Mouse (Mus musculus) C2C12 (cell line): ENCODE measurements around the gene Frmpd1. TPM values are rescaled to one million over a fixed set of nuclear protein-coding genes. Genes with fewer than 3 reads are reported as not detected.

Experiments
- H3K27me3 ChIP-seq: one replicate; pipeline ENCODE4 v1.6.1; 2011; ENCODE audit not compliant: control insufficient read depth, insufficient read depth, insufficient read length
- H3K36me3 ChIP-seq: one replicate; pipeline ENCODE4 v1.6.1; 2011; ENCODE audit not compliant: control insufficient read depth, insufficient read depth
- H3K4me3 ChIP-seq: one replicate; pipeline ENCODE4 v1.5.1; 2011; ENCODE audit warnings: mild to moderate bottlenecking, control low read depth; ENCODE audit not compliant: poor library complexity, insufficient read depth, severe bottlenecking
- H3K79me2 ChIP-seq: one replicate; pipeline ENCODE4 v1.6.1; 2011; ENCODE audit not compliant: control insufficient read depth, insufficient read depth
- H3K79me3 ChIP-seq: one replicate; pipeline ENCODE4 v1.6.1; 2011; ENCODE audit warnings: low read depth, control low read depth
- H3ac ChIP-seq: one replicate; pipeline ENCODE3; 2011; ENCODE audit warnings: low read depth; ENCODE audit not compliant: control insufficient read depth, insufficient read length
- CEBPB ChIP-seq: IDR thresholded peaks from one replicate; pipeline ENCODE4 v1.6.1; 2011; ENCODE audit warnings: low read depth, mild to moderate bottlenecking, control low read depth, moderate library complexity
- CTCF ChIP-seq: IDR thresholded peaks from one replicate; pipeline ENCODE4 v1.5.1; 2011; ENCODE audit not compliant: control insufficient read depth, insufficient read depth, insufficient read length
- FOSL1 ChIP-seq: IDR thresholded peaks from one replicate; pipeline ENCODE4 v1.8.0; 2011; ENCODE audit warnings: mild to moderate bottlenecking, low read length; ENCODE audit not compliant: poor library complexity, insufficient read depth, severe bottlenecking
- MAX ChIP-seq: IDR thresholded peaks from one replicate; pipeline ENCODE4 v1.6.1; 2011; ENCODE audit warnings: mild to moderate bottlenecking, control low read depth
- MYOD1 ChIP-seq: IDR thresholded peaks from one replicate; pipeline ENCODE4 v1.6.1; 2011; ENCODE audit warnings: low read depth; ENCODE audit not compliant: control insufficient read depth, insufficient read length
- MYOG ChIP-seq: IDR thresholded peaks from one replicate; pipeline ENCODE4 v1.6.1; 2011; ENCODE audit not compliant: control insufficient read depth, insufficient read length; ENCODE audit errors: extremely low read depth
- USF1 ChIP-seq: IDR thresholded peaks from one replicate; pipeline ENCODE4 v1.6.1; 2011; ENCODE audit warnings: low read depth, mild to moderate bottlenecking, control low read depth, moderate library complexity
- polyA plus RNA-seq: library from polyadenylated mRNA; unstranded; fragments of >200 nt; fragmentation: generic; extraction: Trizol; gene quantifications from one replicate; pipeline ENCODE4 v1.2.1, GENCODE M21; 2012; ENCODE audit warnings: missing spikeins

Gene Frmpd1
- polyA plus RNA-seq, 1 experiment, result 9.7 TPM

DNA sequence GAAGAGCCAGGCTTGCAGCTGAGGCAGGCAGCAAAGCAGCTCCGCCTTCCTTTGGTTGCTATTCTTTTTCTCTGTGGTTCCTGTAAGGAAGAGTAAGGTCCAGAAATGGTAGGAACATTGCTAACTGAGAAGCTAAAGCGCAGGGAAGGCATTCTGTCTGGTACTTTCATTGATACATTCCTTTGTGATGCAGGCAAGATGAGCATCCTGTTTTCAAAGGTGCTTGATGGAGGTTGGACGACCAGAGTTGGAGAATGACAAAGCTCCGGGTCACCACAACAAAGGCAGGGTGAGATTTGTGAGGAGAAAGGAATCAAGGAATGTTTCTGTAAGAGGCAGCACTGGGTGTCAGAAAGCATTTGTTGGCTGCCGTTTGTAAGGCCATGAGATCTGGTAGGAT is 103.2 kb downstream of the Frmpd1 start:
- TF ChIP-seq MAX (no peak), USF1 (no peak), FOSL1 (no peak)
- no peaks in the 10 kb centered on the region for H3K79me3 ChIP-seq
- H3K79me2 ChIP-seq, result no peaks in the 10 kb centered on the region
- H3K27me3 ChIP-seq, result no peaks in the 10 kb centered on the region
- H3K36me3 ChIP-seq, result no peaks in the 10 kb centered on the region
- no peak overlapping the region for H3K4me3 ChIP-seq
- no peak overlapping the region for H3ac ChIP-seq

GRCm38 (mm10) chr4:45296662-45297564 is 112.2 kb downstream of the Frmpd1 start, which contains the start of gene Trmt10b:
Trmt10b (plus strand) TSS chr4:45297127.
- Histone ChIP-seq H3K79me2 (no peaks in the 10 kb centered on the region), H3K36me3 (no peaks in the 10 kb centered on the region), H3K27me3 (no peaks in the 10 kb centered on the region), H3K79me3 (no peaks in the 10 kb centered on the region), H3ac (peak within 1 kb of the TSS; percentile 71), H3K4me3 (peak within 1 kb of the TSS; percentile 68)
- no peak for TF ChIP-seq MYOG
- TF ChIP-seq CEBPB, result no peak
- TF ChIP-seq FOSL1, result no peak

DNA sequence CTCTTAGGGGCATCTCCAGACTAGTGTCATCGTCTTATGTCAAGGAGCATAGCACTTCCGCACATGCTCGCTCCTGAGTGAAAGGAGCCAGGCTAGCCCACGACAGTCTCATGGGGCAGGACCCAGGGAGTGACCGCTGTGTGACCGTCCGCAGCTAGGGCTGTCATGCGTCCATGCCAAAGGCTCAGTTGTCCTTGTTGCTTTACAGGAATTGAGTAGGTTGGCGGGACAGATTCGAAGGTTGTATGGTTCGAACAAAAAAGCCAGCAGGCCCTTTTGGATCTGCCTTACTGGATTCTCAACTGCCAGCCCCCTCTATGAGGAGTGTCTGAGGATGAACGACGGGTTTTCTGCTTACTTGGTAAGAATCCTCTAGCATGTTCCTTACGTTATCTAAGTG is 120.9 kb downstream of the Frmpd1 start:
- H3K27me3 ChIP-seq, result no peaks in the 10 kb centered on the region
- peaks cover 6% of the 10 kb centered on the region for H3K36me3 ChIP-seq
- H3K4me3 ChIP-seq, result no peak overlapping the region
- no peak overlapping the region for H3ac ChIP-seq
- no peak for TF ChIP-seq MYOD1
- TF ChIP-seq CEBPB, result no peak
- no peak for TF ChIP-seq USF1
- no peak for TF ChIP-seq MYOG
- no peak for TF ChIP-seq FOSL1
- no peak for TF ChIP-seq CTCF
- no peak for TF ChIP-seq MAX
- no peaks in the 10 kb centered on the region for H3K79me3 ChIP-seq
- no peaks in the 10 kb centered on the region for H3K79me2 ChIP-seq

DNA sequence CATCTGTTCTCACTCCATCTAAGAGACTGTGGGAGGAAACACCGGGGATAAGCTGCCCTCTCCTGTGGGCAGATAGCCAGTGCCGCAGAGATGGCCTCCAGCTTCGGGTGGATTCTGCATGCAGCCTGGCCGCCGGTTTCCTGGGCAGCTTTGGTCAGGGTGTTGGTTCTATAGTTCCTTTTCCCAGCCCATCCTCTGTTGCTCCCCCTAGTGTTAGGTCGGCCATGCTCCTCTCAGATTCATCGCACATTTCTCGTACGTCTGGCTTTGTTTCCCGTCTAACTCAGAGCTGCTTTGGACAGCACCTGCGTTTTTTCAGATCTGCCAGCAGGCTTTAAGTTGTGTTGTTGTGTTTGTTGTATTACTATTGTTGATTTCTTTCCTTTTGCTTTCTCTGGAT is 123.4 kb downstream of the Frmpd1 start:
- peaks cover 6% of the 10 kb centered on the region for H3K36me3 ChIP-seq

DNA sequence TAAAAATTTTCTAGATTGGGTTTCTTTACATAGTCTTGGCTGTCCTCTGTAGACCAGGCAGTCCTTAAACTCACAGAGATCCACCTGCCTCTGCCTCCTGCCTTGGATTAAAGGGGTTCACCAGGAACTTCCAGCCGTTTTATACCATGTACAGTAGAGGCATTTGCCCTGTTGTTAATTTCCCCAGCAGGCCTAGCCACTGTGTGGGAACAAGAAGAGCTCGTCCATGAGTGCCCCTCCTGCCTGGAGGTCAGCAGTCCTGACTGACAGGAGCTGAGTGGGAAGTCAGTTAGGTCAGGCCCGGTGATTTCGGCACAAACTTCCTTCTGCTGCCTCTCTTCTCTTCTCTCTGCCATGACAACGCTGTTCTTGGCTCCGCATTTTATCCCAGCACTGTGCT is 123.9 kb downstream of the Frmpd1 start:
- H3K79me3 ChIP-seq, result no peaks in the 10 kb centered on the region
- H3ac ChIP-seq, result no peak overlapping the region
- TF ChIP-seq MYOD1, result no peak
- TF ChIP-seq FOSL1, result no peak
- TF ChIP-seq CTCF, result no peak
- no peak for TF ChIP-seq CEBPB
- no peak for TF ChIP-seq MYOG
- TF ChIP-seq MAX, result no peak
- no peak for TF ChIP-seq USF1
- H3K4me3 ChIP-seq, result no peak overlapping the region
- H3K27me3 ChIP-seq, result no peaks in the 10 kb centered on the region
- no peaks in the 10 kb centered on the region for H3K79me2 ChIP-seq
- H3K36me3 ChIP-seq, result peaks cover 6% of the 10 kb centered on the region

More for the DNA sequence above, 123.4 kb downstream of the Frmpd1 start:
- Histone ChIP-seq H3K27me3 (no peaks in the 10 kb centered on the region), H3ac (no peak overlapping the region), H3K4me3 (no peak overlapping the region), H3K79me3 (no peaks in the 10 kb centered on the region), H3K79me2 (no peaks in the 10 kb centered on the region)
- TF ChIP-seq MAX, result no peak
- no peak for TF ChIP-seq FOSL1
- no peak for TF ChIP-seq USF1
- no peak for TF ChIP-seq CEBPB
- TF ChIP-seq MYOD1, result no peak
- no peak for TF ChIP-seq CTCF
- no peak for TF ChIP-seq MYOG

- no peak overlapping the region for H3K4me3 ChIP-seq
- peaks cover 27% of the 10 kb centered on the region for H3K36me3 ChIP-seq
- H3ac ChIP-seq, result no peak overlapping the region
- H3K79me3 ChIP-seq, result no peaks in the 10 kb centered on the region
- TF ChIP-seq CTCF, result no peak
- no peaks in the 10 kb centered on the region for H3K27me3 ChIP-seq
- no peaks in the 10 kb centered on the region for H3K79me2 ChIP-seq
These were observed 126.4 kb downstream of the Frmpd1 start for GRCm38 (mm10) chr4:45311056-45311455.
